Mouse (Mus musculus) embryonic facial prominence, embryonic 11.5 days (tissue): ENCODE measurements around the gene S100a3. TPM values are rescaled to one million over a fixed set of nuclear protein-coding genes. Genes with fewer than 3 reads are reported as not detected.

ENCODE experiments used
- ATAC-seq: fragments of 200-750 bp; cut with Nextera tagmentation; replicated peaks from 2 replicates; pipeline ENCODE4 v1.8.0; 2017; ENCODE audit warnings: low read depth; ENCODE audit not compliant: insufficient number of reproducible peaks, low FRiP score, low TSS enrichment
- DNase-seq: peaks from one replicate; pipeline ENCODE4 v3.0.0-alpha.2; 2015; ENCODE audit warnings: low spot score
- H3K27ac ChIP-seq: fragments of 300-500 bp; sonication (generic); replicated peaks from 2 replicates; pipeline ENCODE4 v1.5.1; 2014; ENCODE audit warnings: mild to moderate bottlenecking, low read depth, low read length, control low read depth
- H3K27me3 ChIP-seq: fragments of 300-500 bp; sonication (generic); 2 replicates; pipeline ENCODE4 v1.6.1; 2014; ENCODE audit warnings: mild to moderate bottlenecking, low read length, moderate library complexity, mixed read lengths; ENCODE audit not compliant: control insufficient read depth, insufficient read depth
- H3K36me3 ChIP-seq: fragments of 300-500 bp; sonication (generic); replicated peaks from 2 replicates; pipeline ENCODE4 v1.6.1; 2014; ENCODE audit warnings: low read depth, mild to moderate bottlenecking, low read length, moderate library complexity, mixed read lengths; ENCODE audit not compliant: control insufficient read depth, insufficient read depth
- H3K4me1 ChIP-seq: fragments of 300-500 bp; sonication (generic); 2 replicates; pipeline ENCODE4 v1.6.1; 2014; ENCODE audit warnings: low read length, mixed read lengths; ENCODE audit not compliant: control insufficient read depth, insufficient read depth
- H3K4me2 ChIP-seq: fragments of 300-500 bp; sonication (generic); 2 replicates; pipeline ENCODE4 v1.6.1; 2014; ENCODE audit warnings: low read depth, mild to moderate bottlenecking, control low read depth, low read length, moderate library complexity
- H3K4me3 ChIP-seq: fragments of 300-500 bp; sonication (generic); 2 replicates; pipeline ENCODE4 v1.5.1; 2014; ENCODE audit warnings: low read depth, low read length, control low read depth
- H3K9ac ChIP-seq: fragments of 300-500 bp; sonication (generic); replicated peaks from 2 replicates; pipeline ENCODE4 v1.6.1; 2014; ENCODE audit warnings: mild to moderate bottlenecking, control low read depth, low read length
- H3K9me3 ChIP-seq: fragments of 300-500 bp; sonication (generic); replicated peaks from 2 replicates; pipeline ENCODE4 v1.6.1; 2016; ENCODE audit warnings: mild to moderate bottlenecking, low read length, inconsistent platforms, mixed read lengths; ENCODE audit not compliant: control insufficient read depth
- WGBS: fragments of 180-500 bp; shearing (Covaris S2); extraction: QIAGEN DNeasy Blood & Tissue Kit; methylation state at CpG from one replicate; pipeline ENCODE4 v1.1.7; 2014; 5-methylcytosine and 5-hydroxymethylcytosine counted together
- polyA plus RNA-seq: library from polyadenylated mRNA; unstranded; fragments of >200 nt; fragmentation: Nextera tagmentation; extraction: Ambion mirVana; gene quantifications from 2 replicates; pipeline ENCODE4 v1.2.1, GENCODE M21; 2014

Gene S100a3
- polyA plus RNA-seq, 1 experiment from 2014 or later: not detected

GRCm38 (mm10) chr3:90625496-90625895 is 65.1 kb downstream of the S100a3 start:
- WGBS: 77% methylated on average over 5 of the region's 5 CpGs
- Histone ChIP-seq H3K27ac (no peak overlapping the region), H3K4me1 (no peaks in the 10 kb centered on the region), H3K27me3 (no peaks in the 10 kb centered on the region), H3K4me3 (no peak overlapping the region), H3K9ac (no peak overlapping the region), H3K36me3 (no peaks in the 10 kb centered on the region), H3K9me3 (no peaks in the 10 kb centered on the region), H3K4me2 (no peak overlapping the region)
- DNase-seq (no peak), ATAC-seq (no peak)

GRCm38 (mm10) chr3:90626266-90627021 is 66.1 kb downstream of the S100a3 start:
- WGBS: 74% methylated on average over 9 of the region's 9 CpGs
- no peaks in the 10 kb centered on the region for H3K9me3 ChIP-seq

GRCm38 (mm10) chr3:90627366-90627765 is 67.0 kb downstream of the S100a3 start:
- no peak overlapping the region for H3K9ac ChIP-seq
- H3K27ac ChIP-seq: no peak overlapping the region
- H3K4me3 ChIP-seq: no peak overlapping the region
- H3K36me3 ChIP-seq: no peaks in the 10 kb centered on the region
- 91% methylated on average over 5 of the region's 5 CpGs for WGBS
- H3K9me3 ChIP-seq: no peaks in the 10 kb centered on the region
- ATAC-seq: no peak
- H3K27me3 ChIP-seq: no peaks in the 10 kb centered on the region
- H3K4me2 ChIP-seq: no peak overlapping the region
- no peak for DNase-seq
- H3K4me1 ChIP-seq: no peaks in the 10 kb centered on the region

More at GRCm38 (mm10) chr3:90626266-90627021, 66.1 kb downstream of the S100a3 start:
- no peak overlapping the region for H3K4me3 ChIP-seq
- no peaks in the 10 kb centered on the region for H3K27me3 ChIP-seq
- H3K36me3 ChIP-seq: no peaks in the 10 kb centered on the region
- H3K4me1 ChIP-seq: no peaks in the 10 kb centered on the region
- ATAC-seq (no peak), DNase-seq (no peak)
- no peak overlapping the region for H3K4me2 ChIP-seq
- H3K27ac ChIP-seq: no peak overlapping the region
- H3K9ac ChIP-seq: no peak overlapping the region

- no peak overlapping the region for H3K27ac ChIP-seq
- H3K9me3 ChIP-seq: no peaks in the 10 kb centered on the region
- no peak overlapping the region for H3K4me2 ChIP-seq
- H3K27me3 ChIP-seq: no peaks in the 10 kb centered on the region
- H3K4me3 ChIP-seq: no peak overlapping the region
- H3K9ac ChIP-seq: no peak overlapping the region
- ATAC-seq (no peak), DNase-seq (no peak)
- H3K36me3 ChIP-seq: no peaks in the 10 kb centered on the region
- WGBS: 61% methylated on average over 4 of the region's 4 CpGs
- no peaks in the 10 kb centered on the region for H3K4me1 ChIP-seq
These were observed 67.4 kb downstream of the S100a3 start for GRCm38 (mm10) chr3:90627807-90628206.

GRCm38 (mm10) chr3:90629298-90629697 is 68.9 kb downstream of the S100a3 start:
- Histone ChIP-seq H3K4me1 (no peaks in the 10 kb centered on the region), H3K36me3 (no peaks in the 10 kb centered on the region), H3K4me2 (no peak overlapping the region), H3K9ac (no peak overlapping the region), H3K27me3 (no peaks in the 10 kb centered on the region), H3K9me3 (no peaks in the 10 kb centered on the region), H3K27ac (no peak overlapping the region), H3K4me3 (no peak overlapping the region)
- DNase-seq: no peak
- ATAC-seq: no peak
- WGBS: 80% methylated on average over 2 of the region's 2 CpGs

- ATAC-seq: no peak
- Histone ChIP-seq H3K4me1 (no peaks in the 10 kb centered on the region), H3K27me3 (no peaks in the 10 kb centered on the region), H3K4me3 (no peak overlapping the region), H3K9ac (no peak overlapping the region), H3K36me3 (no peaks in the 10 kb centered on the region), H3K4me2 (no peak overlapping the region), H3K9me3 (no peaks in the 10 kb centered on the region), H3K27ac (no peak overlapping the region)
- no peak for DNase-seq
- 86% methylated on average over 2 of the region's 2 CpGs for WGBS
These were observed 71.6 kb downstream of the S100a3 start for GRCm38 (mm10) chr3:90631984-90632383.

- H3K9ac ChIP-seq: no peak overlapping the region
- no peaks in the 10 kb centered on the region for H3K36me3 ChIP-seq
- DNase-seq (no peak), ATAC-seq (no peak)
- no peak overlapping the region for H3K27ac ChIP-seq
- H3K4me1 ChIP-seq: no peaks in the 10 kb centered on the region
- no peaks in the 10 kb centered on the region for H3K27me3 ChIP-seq
- no peaks in the 10 kb centered on the region for H3K9me3 ChIP-seq
- 60% methylated on average over 1 of the region's 1 CpGs for WGBS
- H3K4me2 ChIP-seq: no peak overlapping the region
- no peak overlapping the region for H3K4me3 ChIP-seq
These were observed 78.3 kb downstream of the S100a3 start for GRCm38 (mm10) chr3:90638511-90639275.

- no peak for ATAC-seq
- no peak overlapping the region for H3K9ac ChIP-seq
- no peaks in the 10 kb centered on the region for H3K4me1 ChIP-seq
- H3K9me3 ChIP-seq: no peaks in the 10 kb centered on the region
- no peaks in the 10 kb centered on the region for H3K36me3 ChIP-seq
- H3K27ac ChIP-seq: no peak overlapping the region
- DNase-seq: peak; percentile 55
- H3K4me2 ChIP-seq: no peak overlapping the region
- 56% methylated on average over 7 of the region's 7 CpGs for whole genome bisulfite sequencing
- H3K27me3 ChIP-seq: no peaks in the 10 kb centered on the region
- no peak overlapping the region for H3K4me3 ChIP-seq
These were observed 79.3 kb downstream of the S100a3 start for GRCm38 (mm10) chr3:90639511-90640154.
